Mouse (Mus musculus) megakaryocyte, embryonic 14.5 days (primary cell): Measurements from ENCODE around the gene Sv2a. TPM values are rescaled to one million over a fixed set of nuclear protein-coding genes. Genes with fewer than 3 reads are reported as not detected.

Experiments used
- H3K27me3 ChIP-seq: replicated peaks from 2 replicates; pipeline ENCODE3; 2012; ENCODE audit warnings: inconsistent platforms
- H3K36me3 ChIP-seq: replicated peaks from 2 replicates; pipeline ENCODE3; 2012; ENCODE audit warnings: low read length, inconsistent platforms, mixed read lengths
- H3K4me1 ChIP-seq: 2 replicates; pipeline ENCODE4 v1.6.1; 2012; ENCODE audit warnings: inconsistent platforms
- H3K4me3 ChIP-seq: replicated peaks from 2 replicates; pipeline ENCODE3; 2012; ENCODE audit warnings: moderate library complexity, mild to moderate bottlenecking, inconsistent platforms
- H3K9me3 ChIP-seq: 2 replicates; pipeline ENCODE4 v1.6.1; 2012; ENCODE audit warnings: inconsistent platforms
- FLI1 ChIP-seq: IDR thresholded peaks from 2 replicates; pipeline ENCODE4 v1.6.1; 2012; ENCODE audit warnings: low read length, inconsistent platforms, mixed read lengths
- GATA1 ChIP-seq: IDR thresholded peaks from 3 replicates; pipeline ENCODE4 v1.6.1; 2012; ENCODE audit warnings: mixed read lengths, low read length, inconsistent platforms, borderline replicate concordance
- polyA plus RNA-seq: library from polyadenylated mRNA; stranded (reverse); fragments of >175 nt; gene quantifications from 2 replicates; pipeline ENCODE4 v1.2.3, GENCODE M21; 2012; ENCODE audit warnings: low replicate concordance; ENCODE audit not compliant: insufficient read depth

Sv2a gene
- polyA plus RNA-seq, 1 experiment: 1.9 TPM

- no peaks in the 10 kb centered on the region for H3K27me3 ChIP-seq
- no peaks in the 10 kb centered on the region for H3K9me3 ChIP-seq
- peak within 1 kb of the TSS; percentile 95 for H3K4me3 ChIP-seq
- H3K4me1 ChIP-seq: peaks cover 56% of the 10 kb centered on the region
- TF ChIP-seq GATA1: no peak
- no peak for TF ChIP-seq FLI1
- H3K36me3 ChIP-seq: no peaks in the 10 kb centered on the region
These were observed 40.1 kb downstream of the Sv2a start, which contains the start of the genes Hist2h2ac and Hist2h2be for GRCm38 (mm10) chr3:96220765-96221639. TSS of gene Hist2h2ac (minus strand) at chr3:96220880. TSS of gene Hist2h2be (plus strand) at chr3:96221119.

GRCm38 (mm10) chr3:96221640-96222038, 40.7 kb downstream of the Sv2a start:
- Histone ChIP-seq H3K27me3 (no peaks in the 10 kb centered on the region), H3K4me1 (peaks cover 62% of the 10 kb centered on the region), H3K9me3 (no peaks in the 10 kb centered on the region)

GRCm38 (mm10) chr3:96222774-96223173, 41.8 kb downstream of the Sv2a start:
- H3K4me3 ChIP-seq: peak overlapping the region; percentile 95
- no peaks in the 10 kb centered on the region for H3K36me3 ChIP-seq
- peaks cover 71% of the 10 kb centered on the region for H3K4me1 ChIP-seq
- no peaks in the 10 kb centered on the region for H3K9me3 ChIP-seq
- H3K27me3 ChIP-seq: no peaks in the 10 kb centered on the region
- TF ChIP-seq FLI1 (no peak), GATA1 (no peak)

More at GRCm38 (mm10) chr3:96221640-96222038, 40.7 kb downstream of the Sv2a start:
- TF ChIP-seq GATA1 (no peak), FLI1 (no peak)
- no peaks in the 10 kb centered on the region for H3K36me3 ChIP-seq
- peak overlapping the region; percentile 95 for H3K4me3 ChIP-seq

GRCm38 (mm10) chr3:96225421-96225820, 44.5 kb downstream of the Sv2a start:
- Histone ChIP-seq H3K36me3 (no peaks in the 10 kb centered on the region), H3K27me3 (no peaks in the 10 kb centered on the region), H3K4me1 (peaks cover 78% of the 10 kb centered on the region), H3K4me3 (peak overlapping the region; percentile 62), H3K9me3 (no peaks in the 10 kb centered on the region)
- TF ChIP-seq GATA1 (no peak), FLI1 (no peak)

- Histone ChIP-seq H3K36me3 (no peaks in the 10 kb centered on the region), H3K27me3 (no peaks in the 10 kb centered on the region), H3K9me3 (no peaks in the 10 kb centered on the region), H3K4me3 (peak overlapping the region; percentile 77), H3K4me1 (peaks cover 84% of the 10 kb centered on the region)
- no peak for TF ChIP-seq GATA1
- TF ChIP-seq FLI1: no peak
These were observed 46.0 kb downstream of the Sv2a start for GRCm38 (mm10) chr3:96226695-96227648.

GRCm38 (mm10) chr3:96228828-96229227, 47.9 kb downstream of the Sv2a start:
- Histone ChIP-seq H3K27me3 (no peaks in the 10 kb centered on the region), H3K4me3 (no peak overlapping the region), H3K4me1 (peaks cover 71% of the 10 kb centered on the region), H3K36me3 (no peaks in the 10 kb centered on the region), H3K9me3 (no peaks in the 10 kb centered on the region)
- TF ChIP-seq FLI1 (no peak), GATA1 (no peak)

GRCm38 (mm10) chr3:96230404-96230803, 49.5 kb downstream of the Sv2a start:
- Histone ChIP-seq H3K9me3 (no peaks in the 10 kb centered on the region), H3K36me3 (no peaks in the 10 kb centered on the region), H3K4me1 (peaks cover 56% of the 10 kb centered on the region), H3K4me3 (no peak overlapping the region), H3K27me3 (no peaks in the 10 kb centered on the region)
- no peak for TF ChIP-seq FLI1
- no peak for TF ChIP-seq GATA1

- no peaks in the 10 kb centered on the region for H3K36me3 ChIP-seq
- H3K4me1 ChIP-seq: peaks cover 55% of the 10 kb centered on the region
- H3K27me3 ChIP-seq: no peaks in the 10 kb centered on the region
- H3K9me3 ChIP-seq: no peaks in the 10 kb centered on the region
- no peak overlapping the region for H3K4me3 ChIP-seq
- TF ChIP-seq GATA1 (no peak), FLI1 (no peak)
These were observed 50.2 kb downstream of the Sv2a start for GRCm38 (mm10) chr3:96230910-96231757.

GRCm38 (mm10) chr3:96231758-96232120, 50.8 kb downstream of the Sv2a start:
- H3K9me3 ChIP-seq: no peaks in the 10 kb centered on the region
- H3K27me3 ChIP-seq: no peaks in the 10 kb centered on the region
- peaks cover 50% of the 10 kb centered on the region for H3K4me1 ChIP-seq
- TF ChIP-seq FLI1: no peak
- no peak for TF ChIP-seq GATA1
- H3K4me3 ChIP-seq: no peak overlapping the region
- no peaks in the 10 kb centered on the region for H3K36me3 ChIP-seq

GRCm38 (mm10) chr3:96234914-96235313, 54.0 kb downstream of the Sv2a start:
- Histone ChIP-seq H3K4me3 (no peak overlapping the region), H3K9me3 (no peaks in the 10 kb centered on the region), H3K36me3 (no peaks in the 10 kb centered on the region), H3K4me1 (peaks cover 44% of the 10 kb centered on the region), H3K27me3 (no peaks in the 10 kb centered on the region)
- TF ChIP-seq FLI1 (no peak), GATA1 (no peak)
